Mouse (Mus musculus) inflammation-experienced regulatory T-cells, adult 6 months (primary cell): ENCODE data around the gene Qdpr. TPM values are rescaled to one million over a fixed set of nuclear protein-coding genes. Genes with fewer than 3 reads are reported as not detected.

ENCODE experiments used
- polyA plus RNA-seq, 3 experiments: library from polyadenylated mRNA; unstranded; fragments of 100-300 nt; shearing (Covaris generic); gene quantifications; one replicate each; pipeline ENCODE4 v1.2.1; 2017

The Qdpr gene
- polyA plus RNA-seq, 3 experiments from 2014 or later = 35.3 to 59.3 (median 52.5) TPM

Other genes with a start within 250 kb of the Qdpr start
- gene Clrn2, start 3.5 kb upstream of the Qdpr start, polyA plus RNA-seq = not detected
- 10 to 100 TPM; 20.4 to 26.9 (median 24.0) TPM for gene Lap3, start 43.1 kb upstream of the Qdpr start, polyA plus RNA-seq
- 100 to 1,000 TPM; 205 to 261 (median 240) TPM for gene Med28, start 70.0 kb upstream of the Qdpr start, polyA plus RNA-seq
- under 1 TPM in 2 of 3 experiments, not detected in 1; 0.08 to 0.28 TPM for gene Fam184b, start 189.4 kb upstream of the Qdpr start, polyA plus RNA-seq
- gene Ncapg, start 219.7 kb upstream of the Qdpr start, polyA plus RNA-seq = 10 to 100 TPM in 1 of 3 experiments, 1 to 10 TPM in 2; 4.7 to 68.2 (median 8.7) TPM